Mouse (Mus musculus) hindbrain, embryonic 14.5 days (tissue): ENCODE measurements around the gene Fam129c. TPM values are rescaled to one million over a fixed set of nuclear protein-coding genes. Genes with fewer than 3 reads are reported as not detected.

ENCODE experiments used
- ATAC-seq: fragments of 200-750 bp; cut with Nextera tagmentation; 2 replicates; pipeline ENCODE4 v1.8.0; 2017; ENCODE audit warnings: moderate number of reproducible peaks, mild to moderate bottlenecking, moderate TSS enrichment, moderate library complexity; ENCODE audit not compliant: low FRiP score
- DNase-seq: peaks from one replicate; pipeline ENCODE4 v3.0.0-alpha.2; 2015; ENCODE audit warnings: low spot score
- H3K27ac ChIP-seq: fragments of 300-500 bp; sonication (generic); 2 replicates; pipeline ENCODE4 v1.5.1; 2014; ENCODE audit warnings: mild to moderate bottlenecking, moderate library complexity
- H3K27me3 ChIP-seq: fragments of 300-500 bp; sonication (generic); 2 replicates; pipeline ENCODE4 v1.6.1; 2014; ENCODE audit warnings: mild to moderate bottlenecking, low read length, mixed read lengths; ENCODE audit not compliant: control insufficient read depth, insufficient read depth
- H3K36me3 ChIP-seq: fragments of 300-500 bp; sonication (generic); replicated peaks from 2 replicates; pipeline ENCODE4 v1.6.1; 2014; ENCODE audit not compliant: control insufficient read depth, insufficient read depth
- H3K4me1 ChIP-seq: fragments of 300-500 bp; sonication (generic); replicated peaks from 2 replicates; pipeline ENCODE4 v1.6.1; 2014; ENCODE audit warnings: antibody characterized with exemption, low read length, mixed read lengths; ENCODE audit not compliant: control insufficient read depth, insufficient read depth
- H3K4me2 ChIP-seq: fragments of 300-500 bp; sonication (generic); replicated peaks from 2 replicates; pipeline ENCODE4 v1.6.1; 2014; ENCODE audit warnings: mild to moderate bottlenecking, moderate library complexity
- H3K4me3 ChIP-seq: fragments of 300-500 bp; sonication (generic); replicated peaks from 2 replicates; pipeline ENCODE4 v1.5.1; 2014; ENCODE audit warnings: mild to moderate bottlenecking, low read length
- H3K9ac ChIP-seq: fragments of 300-500 bp; sonication (generic); 2 replicates; pipeline ENCODE4 v1.6.1; 2014
- H3K9me3 ChIP-seq: fragments of 300-500 bp; sonication (generic); 2 replicates; pipeline ENCODE4 v1.6.1; 2016; ENCODE audit warnings: low read length; ENCODE audit not compliant: control insufficient read depth
- WGBS: fragments of 180-500 bp; shearing (Covaris S2); extraction: QIAGEN DNeasy Blood & Tissue Kit; methylation state at CpG from one replicate; pipeline ENCODE4 v1.1.7; 2014; 5-methylcytosine and 5-hydroxymethylcytosine counted together
- polyA plus RNA-seq: library from polyadenylated mRNA; unstranded; fragments of >200 nt; fragmentation: Nextera tagmentation; extraction: Ambion mirVana; gene quantifications from 2 replicates; pipeline ENCODE4 v1.2.1, GENCODE M21; 2014

Gene Fam129c
- polyA plus RNA-seq, 1 experiment from 2014 or later = 5.2 TPM

GRCm38 (mm10) chr8:71596384-71596783, 1.1 kb upstream of the Fam129c start:
- Histone ChIP-seq H3K4me2 (no peak overlapping the region), H3K36me3 (0 out of 2 replicates have a peak, but pooled peaks cover 4% of the 10 kb centered on the region), H3K27ac (no peak overlapping the region), H3K4me1 (peaks cover 16% of the 10 kb centered on the region), H3K9me3 (no peaks in the 10 kb centered on the region), H3K9ac (peak overlapping the region; percentile 26; the same call in 1 of the 2 replicates), H3K4me3 (no peak overlapping the region), H3K27me3 (peaks cover 14% of the 10 kb centered on the region)
- DNase-seq (no peak), ATAC-seq (no peak)
- WGBS = 58% methylated on average over 6 of the region's 6 CpGs

DNA sequence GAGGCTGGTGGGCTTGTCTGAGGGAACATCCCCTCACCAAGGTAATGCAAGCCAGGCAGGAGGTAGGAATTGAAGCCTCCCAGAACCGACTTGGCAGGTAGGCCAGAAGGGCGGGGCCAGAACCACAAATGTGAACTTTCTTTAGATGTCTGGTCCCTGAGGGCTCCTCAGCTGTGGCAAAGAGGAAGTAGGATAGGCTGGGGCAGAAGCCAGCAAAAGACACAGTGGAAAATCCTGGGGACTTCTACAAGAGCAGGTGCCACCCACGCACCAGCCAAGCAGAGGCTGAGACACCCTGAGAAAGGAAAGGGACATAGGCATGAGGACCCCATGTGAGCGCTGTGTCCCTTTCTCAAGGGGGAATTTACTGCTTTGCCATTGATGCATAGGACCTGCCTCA, 650 bp upstream of the Fam129c start:
- DNase-seq = no peak
- no peak overlapping the region for H3K27ac ChIP-seq
- H3K36me3 ChIP-seq = 0 out of 2 replicates have a peak, but pooled peaks cover 4% of the 10 kb centered on the region
- H3K9ac ChIP-seq = no peak overlapping the region
- H3K9me3 ChIP-seq = no peaks in the 10 kb centered on the region
- H3K4me3 ChIP-seq = no peak overlapping the region
- 85% methylated on average over 4 of the region's 4 CpGs for WGBS
- H3K4me1 ChIP-seq = peaks cover 16% of the 10 kb centered on the region
- no peak overlapping the region for H3K4me2 ChIP-seq
- H3K27me3 ChIP-seq = peaks cover 18% of the 10 kb centered on the region
- ATAC-seq = no peak

DNA sequence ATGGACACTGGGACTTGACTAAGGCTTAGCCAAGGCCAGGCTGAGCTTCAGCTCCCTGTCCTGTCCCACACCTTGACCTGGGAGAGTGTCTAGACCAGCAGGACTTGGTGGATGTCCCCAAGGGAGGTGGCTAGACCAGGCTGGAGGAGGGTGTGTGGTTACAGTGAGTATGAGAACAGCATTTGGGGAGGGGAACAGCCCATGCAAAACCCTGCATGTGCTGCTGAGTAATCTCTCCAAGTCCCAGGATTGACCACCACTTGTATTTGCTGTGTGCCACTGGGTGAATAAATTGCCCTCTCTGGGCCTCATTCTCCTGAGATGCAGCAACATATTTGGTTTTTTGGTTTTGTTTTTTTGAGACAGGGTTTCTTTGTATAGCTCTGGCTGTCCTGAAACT, 927 bp downstream of the Fam129c start:
- H3K4me2 ChIP-seq = no peak overlapping the region
- peaks cover 20% of the 10 kb centered on the region; the same call in 1 of the 2 replicates for H3K4me1 ChIP-seq
- H3K9me3 ChIP-seq = no peaks in the 10 kb centered on the region
- ATAC-seq = no peak
- H3K4me3 ChIP-seq = no peak overlapping the region
- H3K27me3 ChIP-seq = peaks cover 34% of the 10 kb centered on the region
- 0 out of 2 replicates have a peak, but pooled peaks cover 4% of the 10 kb centered on the region for H3K36me3 ChIP-seq
- no peak overlapping the region for H3K9ac ChIP-seq
- DNase-seq = no peak
- no peak overlapping the region for H3K27ac ChIP-seq

- WGBS = 90% methylated on average over 5 of the region's 5 CpGs
- no peak overlapping the region for H3K4me2 ChIP-seq
- ATAC-seq = no peak
- H3K36me3 ChIP-seq = 0 out of 2 replicates have a peak, but pooled peaks cover 4% of the 10 kb centered on the region
- DNase-seq = no peak
- H3K9ac ChIP-seq = no peak overlapping the region
- peaks cover 18% of the 10 kb centered on the region; the same call in 1 of the 2 replicates for H3K4me1 ChIP-seq
- H3K27me3 ChIP-seq = peaks cover 39% of the 10 kb centered on the region
- H3K27ac ChIP-seq = no peak overlapping the region
- H3K4me3 ChIP-seq = no peak overlapping the region
- no peaks in the 10 kb centered on the region for H3K9me3 ChIP-seq
Observed at GRCm38 (mm10) chr8:71598841-71599240, 1.4 kb downstream of the Fam129c start.

DNA sequence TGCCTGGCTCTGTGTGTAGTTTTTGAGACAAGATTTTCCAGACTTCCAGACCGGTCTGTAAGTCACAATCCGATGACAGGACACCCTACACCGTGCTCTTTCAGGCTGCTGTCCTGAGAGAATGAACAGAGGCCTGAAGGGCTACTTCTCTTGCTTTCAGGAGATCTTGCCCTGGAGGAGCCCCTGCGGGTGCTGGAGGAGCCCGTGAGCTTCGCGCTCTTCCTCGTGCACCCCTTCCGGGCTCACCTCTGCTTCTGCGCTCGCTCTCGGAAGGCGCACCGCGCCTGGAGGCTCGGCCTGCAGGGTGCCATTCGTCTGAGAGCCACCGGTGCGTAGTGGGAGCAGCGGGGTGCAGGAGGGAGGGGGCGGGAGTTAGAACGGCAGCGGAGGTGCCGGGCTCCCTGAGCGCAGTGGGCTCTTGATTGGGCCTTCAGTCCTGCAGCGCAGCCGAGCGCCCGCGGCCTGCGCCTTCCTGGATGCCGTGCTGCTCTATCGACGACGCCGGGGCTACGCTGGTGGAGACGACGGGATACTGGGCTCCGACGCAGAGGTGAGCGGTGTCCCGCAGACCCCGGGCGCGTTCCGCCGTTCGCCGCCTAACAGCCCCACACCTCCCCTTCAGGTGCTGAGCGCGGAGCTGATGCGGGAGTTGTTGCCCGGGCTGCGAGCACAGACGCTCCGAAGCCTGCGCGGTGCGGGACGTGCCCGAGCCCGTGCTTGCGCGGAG, 4.7 kb downstream of the Fam129c start:
- H3K4me1 ChIP-seq = peaks cover 13% of the 10 kb centered on the region; the same call in 1 of the 2 replicates
- no peaks in the 10 kb centered on the region for H3K9me3 ChIP-seq
- peaks cover 42% of the 10 kb centered on the region for H3K27me3 ChIP-seq
- peak overlapping the region; percentile 30 for H3K4me3 ChIP-seq
- DNase-seq (no peak), ATAC-seq (no peak; the same call in 1 of the 2 replicates)
- H3K4me2 ChIP-seq = peak overlapping the region; percentile 55
- peak overlapping the region; percentile 43; the same call in 1 of the 2 replicates for H3K27ac ChIP-seq
- H3K36me3 ChIP-seq = no peaks in the 10 kb centered on the region
- WGBS = 4% methylated on average over 64 of the region's 65 CpGs
- H3K9ac ChIP-seq = peak overlapping the region; percentile 47

GRCm38 (mm10) chr8:71602666-71603334, 5.4 kb downstream of the Fam129c start:
- no peaks in the 10 kb centered on the region for H3K9me3 ChIP-seq
- no peaks in the 10 kb centered on the region for H3K36me3 ChIP-seq
- H3K27ac ChIP-seq = peak overlapping the region; percentile 43; the same call in 1 of the 2 replicates
- peak overlapping the region; percentile 55 for H3K4me2 ChIP-seq
- peak overlapping the region; percentile 30 for H3K4me3 ChIP-seq
- WGBS = 2% methylated on average over 32 of the region's 32 CpGs
- peaks cover 13% of the 10 kb centered on the region; the same call in 1 of the 2 replicates for H3K4me1 ChIP-seq
- ATAC-seq (peak; percentile 56), DNase-seq (peak; percentile 37)
- peak overlapping the region; percentile 47 for H3K9ac ChIP-seq
- H3K27me3 ChIP-seq = peaks cover 42% of the 10 kb centered on the region

- 54% methylated on average over 7 of the region's 7 CpGs for WGBS
- Histone ChIP-seq H3K27me3 (peaks cover 42% of the 10 kb centered on the region), H3K4me2 (no peak overlapping the region), H3K36me3 (no peaks in the 10 kb centered on the region), H3K4me3 (no peak overlapping the region), H3K4me1 (peaks cover 13% of the 10 kb centered on the region; the same call in 1 of the 2 replicates), H3K9ac (0 out of 2 replicates have a peak overlapping the region, but pooled peaks have one; percentile 7), H3K9me3 (no peaks in the 10 kb centered on the region), H3K27ac (no peak overlapping the region)
- DNase-seq (no peak), ATAC-seq (no peak)
Observed at GRCm38 (mm10) chr8:71604021-71604420, 6.6 kb downstream of the Fam129c start.

- Histone ChIP-seq H3K4me1 (peaks cover 10% of the 10 kb centered on the region), H3K9me3 (no peaks in the 10 kb centered on the region), H3K36me3 (peaks cover 31% of the 10 kb centered on the region), H3K27me3 (no peaks in the 10 kb centered on the region), H3K4me3 (peak within 1 kb of the TSS; percentile 71), H3K4me2 (peak within 1 kb of the TSS; percentile 69), H3K9ac (peak within 1 kb of the TSS; percentile 79), H3K27ac (peak within 1 kb of the TSS; percentile 89)
- DNase-seq = peak; percentile 98
- ATAC-seq = peak; percentile 99
- WGBS = under 1% methylated on average over 81 of the region's 82 CpGs
Observed at GRCm38 (mm10) chr8:71610822-71611651, 13.6 kb downstream of the Fam129c start, which contains the start of gene Colgalt1. Colgalt1 (plus strand) TSS chr8:71610998.
